Mouse (Mus musculus): Measurements from ENCODE around the gene Smad3. TPM values are rescaled to one million over a fixed set of nuclear protein-coding genes. Genes with fewer than 3 reads are reported as not detected.

The Smad3 gene
- polyA plus RNA-seq, 1 experiment: 6.3 TPM

GRCm38 (mm10) chr9:63662759-63663158 lies 95.0 kb downstream of the Smad3 start:
- no peak for TF ChIP-seq CEBPB (IDR thresholded peaks at IDR 0.05; ENCODE audit: low read depth)
- TF ChIP-seq CTCF (IDR thresholded peaks at IDR 0.05; ENCODE audit: control insufficient read depth, insufficient read depth, insufficient read length): no peak
- TF ChIP-seq FOSL1 (IDR thresholded peaks at IDR 0.05; ENCODE audit: insufficient read depth, low read length, poor library complexity, severe bottlenecking): no peak
- TF ChIP-seq MYOG (IDR thresholded peaks at IDR 0.05; ENCODE audit: control insufficient read depth, extremely low read depth, insufficient read length): no peak
- TF ChIP-seq USF1 (IDR thresholded peaks at IDR 0.05; ENCODE audit: low read depth): no peak
- TF ChIP-seq MAX (IDR thresholded peaks at IDR 0.05): no peak
- no peak for TF ChIP-seq MYOD1 (IDR thresholded peaks at IDR 0.05; ENCODE audit: control insufficient read depth, insufficient read length, low read depth)
- H3K36me3 ChIP-seq (ENCODE audit: control insufficient read depth, insufficient read depth): peaks cover 3% of the 10 kb centered on the region
- H3K27me3 ChIP-seq (ENCODE audit: control insufficient read depth, insufficient read depth, insufficient read length): no peaks in the 10 kb centered on the region
- no peak overlapping the region for H3K4me3 ChIP-seq (ENCODE audit: insufficient read depth, poor library complexity, severe bottlenecking)
- no peaks in the 10 kb centered on the region for H3K79me2 ChIP-seq (ENCODE audit: control insufficient read depth, insufficient read depth)
- H3K79me3 ChIP-seq (ENCODE audit: low read depth): no peaks in the 10 kb centered on the region
- no peak overlapping the region for H3ac ChIP-seq (ENCODE audit: control insufficient read depth, insufficient read length, low read depth)

GRCm38 (mm10) chr9:63660691-63661090 lies 97.1 kb downstream of the Smad3 start:
- Histone ChIP-seq H3K27me3 (ENCODE audit: control insufficient read depth, insufficient read depth, insufficient read length) (no peaks in the 10 kb centered on the region), H3K36me3 (ENCODE audit: control insufficient read depth, insufficient read depth) (peaks cover 3% of the 10 kb centered on the region), H3K4me3 (ENCODE audit: insufficient read depth, poor library complexity, severe bottlenecking) (no peak overlapping the region), H3K79me3 (ENCODE audit: low read depth) (no peaks in the 10 kb centered on the region), H3ac (ENCODE audit: control insufficient read depth, insufficient read length, low read depth) (no peak overlapping the region), H3K79me2 (ENCODE audit: control insufficient read depth, insufficient read depth) (no peaks in the 10 kb centered on the region)
- TF ChIP-seq FOSL1 (IDR thresholded peaks at IDR 0.05; ENCODE audit: insufficient read depth, low read length, poor library complexity, severe bottlenecking): no peak
- TF ChIP-seq MYOD1 (IDR thresholded peaks at IDR 0.05; ENCODE audit: control insufficient read depth, insufficient read length, low read depth): no peak
- TF ChIP-seq USF1 (IDR thresholded peaks at IDR 0.05; ENCODE audit: low read depth): no peak
- no peak for TF ChIP-seq CEBPB (IDR thresholded peaks at IDR 0.05; ENCODE audit: low read depth)
- TF ChIP-seq MAX (IDR thresholded peaks at IDR 0.05): no peak
- no peak for TF ChIP-seq MYOG (IDR thresholded peaks at IDR 0.05; ENCODE audit: control insufficient read depth, extremely low read depth, insufficient read length)
- TF ChIP-seq CTCF (IDR thresholded peaks at IDR 0.05; ENCODE audit: control insufficient read depth, insufficient read depth, insufficient read length): no peak

GRCm38 (mm10) chr9:63660061-63660460 lies 97.7 kb downstream of the Smad3 start:
- Histone ChIP-seq H3K27me3 (ENCODE audit: control insufficient read depth, insufficient read depth, insufficient read length) (no peaks in the 10 kb centered on the region), H3K79me3 (ENCODE audit: low read depth) (no peaks in the 10 kb centered on the region), H3K36me3 (ENCODE audit: control insufficient read depth, insufficient read depth) (peaks cover 3% of the 10 kb centered on the region), H3K79me2 (ENCODE audit: control insufficient read depth, insufficient read depth) (no peaks in the 10 kb centered on the region), H3ac (ENCODE audit: control insufficient read depth, insufficient read length, low read depth) (no peak overlapping the region), H3K4me3 (ENCODE audit: insufficient read depth, poor library complexity, severe bottlenecking) (no peak overlapping the region)
- TF ChIP-seq CEBPB (IDR thresholded peaks at IDR 0.05; ENCODE audit: low read depth): no peak
- TF ChIP-seq USF1 (IDR thresholded peaks at IDR 0.05; ENCODE audit: low read depth): no peak
- TF ChIP-seq MYOG (IDR thresholded peaks at IDR 0.05; ENCODE audit: control insufficient read depth, extremely low read depth, insufficient read length): no peak
- TF ChIP-seq FOSL1 (IDR thresholded peaks at IDR 0.05; ENCODE audit: insufficient read depth, low read length, poor library complexity, severe bottlenecking): no peak

- TF ChIP-seq MYOG (IDR thresholded peaks at IDR 0.05; ENCODE audit: control insufficient read depth, extremely low read depth, insufficient read length): no peak
- TF ChIP-seq MAX (IDR thresholded peaks at IDR 0.05): no peak
- TF ChIP-seq USF1 (IDR thresholded peaks at IDR 0.05; ENCODE audit: low read depth): no peak
- Histone ChIP-seq H3K27me3 (ENCODE audit: control insufficient read depth, insufficient read depth, insufficient read length) (no peaks in the 10 kb centered on the region), H3K4me3 (ENCODE audit: insufficient read depth, poor library complexity, severe bottlenecking) (no peak overlapping the region), H3ac (ENCODE audit: control insufficient read depth, insufficient read length, low read depth) (no peak overlapping the region), H3K79me2 (ENCODE audit: control insufficient read depth, insufficient read depth) (no peaks in the 10 kb centered on the region), H3K79me3 (ENCODE audit: low read depth) (no peaks in the 10 kb centered on the region), H3K36me3 (ENCODE audit: control insufficient read depth, insufficient read depth) (peaks cover 3% of the 10 kb centered on the region)
Observed at GRCm38 (mm10) chr9:63658970-63659371, 98.8 kb downstream of the Smad3 start.

GRCm38 (mm10) chr9:63658436-63658835 lies 99.4 kb downstream of the Smad3 start:
- Histone ChIP-seq H3K36me3 (ENCODE audit: control insufficient read depth, insufficient read depth) (peaks cover 8% of the 10 kb centered on the region), H3K79me2 (ENCODE audit: control insufficient read depth, insufficient read depth) (no peaks in the 10 kb centered on the region), H3K27me3 (ENCODE audit: control insufficient read depth, insufficient read depth, insufficient read length) (no peaks in the 10 kb centered on the region), H3ac (ENCODE audit: control insufficient read depth, insufficient read length, low read depth) (no peak overlapping the region), H3K4me3 (ENCODE audit: insufficient read depth, poor library complexity, severe bottlenecking) (no peak overlapping the region), H3K79me3 (ENCODE audit: low read depth) (no peaks in the 10 kb centered on the region)
- TF ChIP-seq MAX (IDR thresholded peaks at IDR 0.05): no peak
- no peak for TF ChIP-seq FOSL1 (IDR thresholded peaks at IDR 0.05; ENCODE audit: insufficient read depth, low read length, poor library complexity, severe bottlenecking)
- no peak for TF ChIP-seq USF1 (IDR thresholded peaks at IDR 0.05; ENCODE audit: low read depth)
- no peak for TF ChIP-seq CEBPB (IDR thresholded peaks at IDR 0.05; ENCODE audit: low read depth)
- TF ChIP-seq CTCF (IDR thresholded peaks at IDR 0.05; ENCODE audit: control insufficient read depth, insufficient read depth, insufficient read length): no peak
- TF ChIP-seq MYOG (IDR thresholded peaks at IDR 0.05; ENCODE audit: control insufficient read depth, extremely low read depth, insufficient read length): no peak
- no peak for TF ChIP-seq MYOD1 (IDR thresholded peaks at IDR 0.05; ENCODE audit: control insufficient read depth, insufficient read length, low read depth)

GRCm38 (mm10) chr9:63657167-63657566 lies 100.6 kb downstream of the Smad3 start:
- TF ChIP-seq MYOG (IDR thresholded peaks at IDR 0.05; ENCODE audit: control insufficient read depth, extremely low read depth, insufficient read length): no peak
- peak; percentile 88 for TF ChIP-seq MYOD1 (IDR thresholded peaks at IDR 0.05; ENCODE audit: control insufficient read depth, insufficient read length, low read depth)
- no peak overlapping the region for H3ac ChIP-seq (ENCODE audit: control insufficient read depth, insufficient read length, low read depth)
- H3K79me2 ChIP-seq (ENCODE audit: control insufficient read depth, insufficient read depth): no peaks in the 10 kb centered on the region
- H3K79me3 ChIP-seq (ENCODE audit: low read depth): no peaks in the 10 kb centered on the region
- no peak overlapping the region for H3K4me3 ChIP-seq (ENCODE audit: insufficient read depth, poor library complexity, severe bottlenecking)
- peaks cover 11% of the 10 kb centered on the region for H3K36me3 ChIP-seq (ENCODE audit: control insufficient read depth, insufficient read depth)
- H3K27me3 ChIP-seq (ENCODE audit: control insufficient read depth, insufficient read depth, insufficient read length): no peaks in the 10 kb centered on the region
